Mouse (Mus musculus) lung, adult 2 months (tissue): Measurements from ENCODE around the gene Pcbp1.

Source experiments
- CTCF ChIP-seq: fragments of 200-500 bp; IDR thresholded peaks from 2 replicates; pipeline ENCODE4 v1.5.1; 2011; ENCODE audit warnings: mild to moderate bottlenecking, low read length, control low read depth; ENCODE audit not compliant: insufficient read depth
- POLR2A ChIP-seq: fragments of 200-500 bp; IDR thresholded peaks from 2 replicates; pipeline ENCODE4 v1.6.1; 2011; ENCODE audit warnings: low read depth, mild to moderate bottlenecking, control low read depth, low read length, borderline replicate concordance; ENCODE audit errors: extremely low read depth

DNA sequence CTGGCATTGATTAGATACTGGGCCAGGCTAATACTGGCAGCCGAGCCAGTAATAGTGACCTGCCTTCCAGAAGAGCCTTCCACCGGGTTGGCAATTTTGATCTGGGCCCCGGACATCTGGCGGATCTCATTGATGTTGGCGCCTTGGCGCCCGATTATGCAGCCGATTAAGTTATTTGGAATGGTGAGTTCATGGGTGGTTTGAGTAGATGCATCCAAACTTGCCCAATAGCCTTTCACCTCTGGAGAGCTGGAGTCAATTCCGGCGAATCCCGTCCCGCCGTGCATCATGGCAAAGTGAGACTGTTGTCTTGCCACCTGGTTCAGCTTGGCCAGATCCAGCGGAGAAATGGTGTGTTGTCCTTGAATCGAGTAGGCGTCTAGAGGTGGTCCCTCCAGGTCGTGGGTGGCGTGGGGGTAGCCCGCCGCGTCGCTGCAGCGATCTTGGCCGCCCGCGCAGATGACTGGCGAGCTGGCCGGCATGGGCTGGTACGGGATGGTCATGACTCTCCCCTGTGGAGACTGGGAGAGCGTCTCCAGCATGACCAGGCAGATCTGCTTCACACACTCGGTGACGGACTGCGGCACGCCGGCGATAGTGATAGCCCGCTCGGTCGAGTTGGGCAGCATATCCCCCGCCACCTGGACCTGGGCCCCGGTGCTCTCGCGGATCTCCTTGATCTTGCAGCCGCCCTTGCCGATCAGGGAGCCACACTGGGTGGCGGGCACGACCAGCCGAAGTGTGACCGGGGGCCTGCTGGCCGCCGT, 1.1 kb downstream of the Pcbp1 start:
- TF ChIP-seq CTCF (no peak), POLR2A (no peak)
